Mouse (Mus musculus) 3134 (cell line): Measurements from ENCODE around the gene Tnfsf12.

ENCODE experiments used
- DNase-seq: peaks from one replicate; pipeline ENCODE4 v3.0.0-alpha.2; 2011; ENCODE audit warnings: low spot score; ENCODE audit not compliant: insufficient read length; ENCODE audit errors: extremely low read depth

The Tnfsf12 gene

GRCm38 (mm10) chr11:69682209-69682839 is 13.3 kb downstream of the Tnfsf12 start:
- DNase-seq = no peak

GRCm38 (mm10) chr11:69681314-69682208 is 14.1 kb downstream of the Tnfsf12 start, which contains the start of gene Senp3:
Gene Senp3, minus strand, starts transcription at chr11:69682084.
- DNase-seq = peak; percentile 97

GRCm38 (mm10) chr11:69680136-69680855 is 15.4 kb downstream of the Tnfsf12 start:
- DNase-seq = no peak

GRCm38 (mm10) chr11:69679144-69679543 is 16.5 kb downstream of the Tnfsf12 start:
- DNase-seq = no peak

- DNase-seq = peak; percentile 100
Measured at GRCm38 (mm10) chr11:69672211-69672706, 23.4 kb downstream of the Tnfsf12 start, which contains the start of gene Eif4a1. Gene Eif4a1, minus strand, starts transcription at chr11:69672423.

GRCm38 (mm10) chr11:69671726-69672124 is 23.9 kb downstream of the Tnfsf12 start:
- no peak for DNase-seq

- peak; percentile 94 for DNase-seq
Measured at GRCm38 (mm10) chr11:69670786-69671725, 24.6 kb downstream of the Tnfsf12 start.

GRCm38 (mm10) chr11:69666665-69667005 is 29.0 kb downstream of the Tnfsf12 start:
- no peak for DNase-seq

GRCm38 (mm10) chr11:69665961-69666664 is 29.5 kb downstream of the Tnfsf12 start, which contains the start of gene Cd68:
Gene Cd68, minus strand, starts transcription at chr11:69666153.
- peak; percentile 68 for DNase-seq

- peak; percentile 64 for DNase-seq
Measured at GRCm38 (mm10) chr11:69665457-69665960, 30.1 kb downstream of the Tnfsf12 start.

- no peak for DNase-seq
Measured at GRCm38 (mm10) chr11:69664841-69665240, 30.8 kb downstream of the Tnfsf12 start.

GRCm38 (mm10) chr11:69663795-69664194 is 31.9 kb downstream of the Tnfsf12 start:
- peak; percentile 78 for DNase-seq

GRCm38 (mm10) chr11:69662967-69663671 is 32.5 kb downstream of the Tnfsf12 start:
- no peak for DNase-seq

GRCm38 (mm10) chr11:69662213-69662966 is 33.3 kb downstream of the Tnfsf12 start, which contains the start of gene Mpdu1:
Gene Mpdu1, minus strand, starts transcription at chr11:69662642.
- peak; percentile 98 for DNase-seq

- DNase-seq = no peak
Measured at GRCm38 (mm10) chr11:69661221-69661881, 34.3 kb downstream of the Tnfsf12 start.

GRCm38 (mm10) chr11:69657462-69657881 is 38.2 kb downstream of the Tnfsf12 start:
- no peak for DNase-seq
